Mouse (Mus musculus) hindbrain, embryonic 14.5 days (tissue): ENCODE data around the gene Gstm3. TPM values are rescaled to one million over a fixed set of nuclear protein-coding genes. Genes with fewer than 3 reads are reported as not detected.
A peak's percentile ranks its signal among the peaks of the same experiment; 100 is the strongest.

ENCODE experiments used
- ATAC-seq: fragments of 200-750 bp; cut with Nextera tagmentation; 2 replicates; pipeline ENCODE4 v1.8.0; 2017; ENCODE audit warnings: moderate number of reproducible peaks, mild to moderate bottlenecking, moderate TSS enrichment, moderate library complexity; ENCODE audit not compliant: low FRiP score
- DNase-seq: peaks from one replicate; pipeline ENCODE4 v3.0.0-alpha.2; 2015; ENCODE audit warnings: low spot score
- H3K27ac ChIP-seq: fragments of 300-500 bp; sonication (generic); 2 replicates; pipeline ENCODE4 v1.5.1; 2014; ENCODE audit warnings: mild to moderate bottlenecking, moderate library complexity
- H3K27me3 ChIP-seq: fragments of 300-500 bp; sonication (generic); 2 replicates; pipeline ENCODE4 v1.6.1; 2014; ENCODE audit warnings: mild to moderate bottlenecking, low read length, mixed read lengths; ENCODE audit not compliant: control insufficient read depth, insufficient read depth
- H3K36me3 ChIP-seq: fragments of 300-500 bp; sonication (generic); replicated peaks from 2 replicates; pipeline ENCODE4 v1.6.1; 2014; ENCODE audit not compliant: control insufficient read depth, insufficient read depth
- H3K4me1 ChIP-seq: fragments of 300-500 bp; sonication (generic); replicated peaks from 2 replicates; pipeline ENCODE4 v1.6.1; 2014; ENCODE audit warnings: antibody characterized with exemption, low read length, mixed read lengths; ENCODE audit not compliant: control insufficient read depth, insufficient read depth
- H3K4me2 ChIP-seq: fragments of 300-500 bp; sonication (generic); replicated peaks from 2 replicates; pipeline ENCODE4 v1.6.1; 2014; ENCODE audit warnings: mild to moderate bottlenecking, moderate library complexity
- H3K4me3 ChIP-seq: fragments of 300-500 bp; sonication (generic); replicated peaks from 2 replicates; pipeline ENCODE4 v1.5.1; 2014; ENCODE audit warnings: mild to moderate bottlenecking, low read length
- H3K9ac ChIP-seq: fragments of 300-500 bp; sonication (generic); 2 replicates; pipeline ENCODE4 v1.6.1; 2014
- H3K9me3 ChIP-seq: fragments of 300-500 bp; sonication (generic); 2 replicates; pipeline ENCODE4 v1.6.1; 2016; ENCODE audit warnings: low read length; ENCODE audit not compliant: control insufficient read depth
- WGBS: fragments of 180-500 bp; shearing (Covaris S2); extraction: QIAGEN DNeasy Blood & Tissue Kit; methylation state at CpG from one replicate; pipeline ENCODE4 v1.1.7; 2014; 5-methylcytosine and 5-hydroxymethylcytosine counted together
- polyA plus RNA-seq: library from polyadenylated mRNA; unstranded; fragments of >200 nt; fragmentation: Nextera tagmentation; extraction: Ambion mirVana; gene quantifications from 2 replicates; pipeline ENCODE4 v1.2.1, GENCODE M21; 2014

Gene Gstm3
- polyA plus RNA-seq, 1 experiment from 2014 or later: not detected

GRCm38 (mm10) chr3:107928691-107929090 lies 40.4 kb downstream of the Gstm3 start:
- Histone ChIP-seq H3K4me3 (no peak overlapping the region), H3K27me3 (no peaks in the 10 kb centered on the region), H3K4me1 (peaks cover 13% of the 10 kb centered on the region; the same call in 1 of the 2 replicates), H3K9me3 (no peaks in the 10 kb centered on the region), H3K27ac (no peak overlapping the region), H3K4me2 (no peak overlapping the region), H3K9ac (no peak overlapping the region), H3K36me3 (no peaks in the 10 kb centered on the region)
- DNase-seq (no peak), ATAC-seq (no peak)
- WGBS: 88% methylated on average over 11 of the region's 11 CpGs

- no peaks in the 10 kb centered on the region for H3K36me3 ChIP-seq
- no peak overlapping the region for H3K9ac ChIP-seq
- DNase-seq (no peak), ATAC-seq (no peak)
- H3K4me3 ChIP-seq: no peak overlapping the region
- H3K27me3 ChIP-seq: no peaks in the 10 kb centered on the region
- H3K4me2 ChIP-seq: no peak overlapping the region
- H3K9me3 ChIP-seq: no peaks in the 10 kb centered on the region
- WGBS: 58% methylated on average over 3 of the region's 3 CpGs
- no peak overlapping the region for H3K27ac ChIP-seq
- peaks cover 13% of the 10 kb centered on the region; the same call in 1 of the 2 replicates for H3K4me1 ChIP-seq
Observed at GRCm38 (mm10) chr3:107927841-107928240, 41.2 kb downstream of the Gstm3 start.

GRCm38 (mm10) chr3:107925335-107925734 lies 43.7 kb downstream of the Gstm3 start:
- no peak overlapping the region for H3K27ac ChIP-seq
- no peak overlapping the region for H3K9ac ChIP-seq
- H3K9me3 ChIP-seq: no peaks in the 10 kb centered on the region
- H3K36me3 ChIP-seq: no peaks in the 10 kb centered on the region
- H3K4me2 ChIP-seq: no peak overlapping the region
- 93% methylated on average over 3 of the region's 3 CpGs for WGBS
- ATAC-seq (no peak), DNase-seq (no peak)
- 0 out of 2 replicates have a peak, but pooled peaks cover 5% of the 10 kb centered on the region for H3K4me1 ChIP-seq
- no peaks in the 10 kb centered on the region for H3K27me3 ChIP-seq
- H3K4me3 ChIP-seq: no peak overlapping the region

- 93% methylated on average over 5 of the region's 5 CpGs for WGBS
- no peaks in the 10 kb centered on the region for H3K4me1 ChIP-seq
- H3K27me3 ChIP-seq: no peaks in the 10 kb centered on the region
- H3K27ac ChIP-seq: no peak overlapping the region
- ATAC-seq (no peak), DNase-seq (no peak)
- no peak overlapping the region for H3K4me2 ChIP-seq
- no peaks in the 10 kb centered on the region for H3K9me3 ChIP-seq
- no peaks in the 10 kb centered on the region for H3K36me3 ChIP-seq
- no peak overlapping the region for H3K4me3 ChIP-seq
- no peak overlapping the region for H3K9ac ChIP-seq
Observed at GRCm38 (mm10) chr3:107920348-107920747, 48.7 kb downstream of the Gstm3 start.

- DNase-seq (peak; percentile 72), ATAC-seq (no peak)
- no peaks in the 10 kb centered on the region for H3K9me3 ChIP-seq
- no peak overlapping the region for H3K27ac ChIP-seq
- H3K4me1 ChIP-seq: no peaks in the 10 kb centered on the region
- H3K9ac ChIP-seq: no peak overlapping the region
- no peak overlapping the region for H3K4me2 ChIP-seq
- WGBS: 62% methylated on average over 7 of the region's 7 CpGs
- no peaks in the 10 kb centered on the region for H3K27me3 ChIP-seq
- no peak overlapping the region for H3K4me3 ChIP-seq
- no peaks in the 10 kb centered on the region for H3K36me3 ChIP-seq
Observed at GRCm38 (mm10) chr3:107917783-107918408, 51.2 kb downstream of the Gstm3 start.

- Histone ChIP-seq H3K4me2 (no peak overlapping the region), H3K4me1 (no peaks in the 10 kb centered on the region), H3K36me3 (no peaks in the 10 kb centered on the region), H3K9me3 (no peaks in the 10 kb centered on the region), H3K9ac (no peak overlapping the region), H3K27ac (no peak overlapping the region), H3K4me3 (no peak overlapping the region), H3K27me3 (no peaks in the 10 kb centered on the region)
- 86% methylated on average over 3 of the region's 3 CpGs for WGBS
- DNase-seq (no peak), ATAC-seq (no peak)
Observed at GRCm38 (mm10) chr3:107917097-107917496, 52.0 kb downstream of the Gstm3 start.

- 82% methylated on average over 15 of the region's 15 CpGs for WGBS
- no peak overlapping the region for H3K4me3 ChIP-seq
- no peaks in the 10 kb centered on the region for H3K9me3 ChIP-seq
- H3K36me3 ChIP-seq: no peaks in the 10 kb centered on the region
- no peak overlapping the region for H3K27ac ChIP-seq
- no peak overlapping the region for H3K4me2 ChIP-seq
- no peak for DNase-seq
- no peaks in the 10 kb centered on the region for H3K4me1 ChIP-seq
- no peak for ATAC-seq
- H3K27me3 ChIP-seq: no peaks in the 10 kb centered on the region
- no peak overlapping the region for H3K9ac ChIP-seq
Observed at GRCm38 (mm10) chr3:107916674-107917073, 52.4 kb downstream of the Gstm3 start.

Other genes starting within 250 kb of the Gstm3 start
- 7.8 and 7.9 TPM in 2 replicates for gene Csf1, start 208.8 kb downstream of the Gstm3 start, polyA plus RNA-seq
- not detected in 2 replicates for gene Eps8l3, start 92.1 kb downstream of the Gstm3 start, polyA plus RNA-seq
- 255 and 259 TPM in 2 replicates for gene Gstm5, start 73.5 kb downstream of the Gstm3 start, polyA plus RNA-seq
- 45.8 and 54.6 TPM in 2 replicates for gene Gstm7, start 37.5 kb downstream of the Gstm3 start, polyA plus RNA-seq
- 8.1 and 9.3 TPM in 2 replicates for gene Gstm6, start 25.5 kb downstream of the Gstm3 start, polyA plus RNA-seq
- gene Gstm2, start 17.2 kb upstream of the Gstm3 start, polyA plus RNA-seq: 7.9 and 8.4 TPM in 2 replicates
- 92.3 and 106 TPM in 2 replicates for gene Gstm1, start 48.7 kb upstream of the Gstm3 start, polyA plus RNA-seq
- 17.5 and 19.1 TPM in 2 replicates for gene Gstm4, start 75.6 kb upstream of the Gstm3 start, polyA plus RNA-seq
- 43.8 and 45.5 TPM in 2 replicates for gene Ampd2, start 117.4 kb upstream of the Gstm3 start, polyA plus RNA-seq
- gene Gnat2, start 123.5 kb upstream of the Gstm3 start, polyA plus RNA-seq: 0.33 and 0.48 TPM in 2 replicates
- gene Gnai3, start 176.9 kb upstream of the Gstm3 start, polyA plus RNA-seq: 132 and 142 TPM in 2 replicates
- gene Gpr61, start 185.6 kb upstream of the Gstm3 start, polyA plus RNA-seq: 3.6 and 3.9 TPM in 2 replicates
- 11.1 and 11.3 TPM in 2 replicates for gene Amigo1, start 217.1 kb upstream of the Gstm3 start, polyA plus RNA-seq
- gene Cyb561d1, start 231.9 kb upstream of the Gstm3 start, polyA plus RNA-seq: 2.4 and 2.7 TPM in 2 replicates
- gene Atxn7l2, start 241.7 kb upstream of the Gstm3 start, polyA plus RNA-seq: 20.0 and 21.1 TPM in 2 replicates